Mouse (Mus musculus) limb, embryonic 14.5 days (tissue): ENCODE data around the gene Ascc3. TPM values are rescaled to one million over a fixed set of nuclear protein-coding genes. Genes with fewer than 3 reads are reported as not detected.

Experiments
- ATAC-seq: fragments of 200-750 bp; cut with Nextera tagmentation; 2 replicates; pipeline ENCODE4 v1.8.0; 2017; ENCODE audit warnings: low read depth, moderate number of reproducible peaks, moderate TSS enrichment; ENCODE audit not compliant: low FRiP score
- DNase-seq: peaks from one replicate; pipeline ENCODE4 v3.0.0-alpha.2; 2015; ENCODE audit warnings: low spot score
- H3K27ac ChIP-seq: fragments of 300-500 bp; sonication (generic); replicated peaks from 2 replicates; pipeline ENCODE4 v1.5.1; 2014; ENCODE audit warnings: low read depth, mild to moderate bottlenecking, low read length, moderate library complexity, mixed read lengths
- H3K27me3 ChIP-seq: fragments of 300-500 bp; sonication (generic); 2 replicates; pipeline ENCODE4 v1.6.1; 2014; ENCODE audit warnings: low read length, mixed read lengths; ENCODE audit not compliant: control insufficient read depth, insufficient read depth
- H3K36me3 ChIP-seq: fragments of 300-500 bp; sonication (generic); 2 replicates; pipeline ENCODE4 v1.6.1; 2014; ENCODE audit warnings: mild to moderate bottlenecking, low read length, moderate library complexity, mixed read lengths; ENCODE audit not compliant: control insufficient read depth, insufficient read depth
- H3K4me1 ChIP-seq: fragments of 300-500 bp; sonication (generic); 2 replicates; pipeline ENCODE4 v1.6.1; 2014; ENCODE audit warnings: antibody characterized with exemption, low read length, mixed read lengths; ENCODE audit not compliant: control insufficient read depth, insufficient read depth
- H3K4me2 ChIP-seq: fragments of 300-500 bp; sonication (generic); replicated peaks from 2 replicates; pipeline ENCODE4 v1.6.1; 2014; ENCODE audit warnings: low read depth, mild to moderate bottlenecking, low read length, moderate library complexity; ENCODE audit not compliant: severe bottlenecking
- H3K4me3 ChIP-seq: fragments of 300-500 bp; sonication (generic); replicated peaks from 2 replicates; pipeline ENCODE4 v1.5.1; 2014; ENCODE audit warnings: low read length
- H3K9ac ChIP-seq: fragments of 300-500 bp; sonication (generic); 2 replicates; pipeline ENCODE4 v1.6.1; 2014; ENCODE audit warnings: mild to moderate bottlenecking, low read depth, low read length, moderate library complexity; ENCODE audit not compliant: severe bottlenecking
- H3K9me3 ChIP-seq: fragments of 300-500 bp; sonication (generic); 2 replicates; pipeline ENCODE4 v1.6.1; 2016; ENCODE audit warnings: low read length; ENCODE audit not compliant: control insufficient read depth
- POLR2A ChIP-seq: fragments of 200-500 bp; IDR thresholded peaks from 2 replicates; pipeline ENCODE4 v1.8.0; 2012; ENCODE audit warnings: inconsistent platforms, mild to moderate bottlenecking, moderate library complexity, borderline replicate concordance; ENCODE audit not compliant: insufficient read depth, insufficient read length; ENCODE audit errors: extremely low read depth
- WGBS: fragments of 180-500 bp; shearing (Covaris S2); extraction: QIAGEN DNeasy Blood & Tissue Kit; methylation state at CpG from one replicate; pipeline ENCODE4 v1.1.7; 2014; 5-methylcytosine and 5-hydroxymethylcytosine counted together
- polyA plus RNA-seq, 2 experiments: library from polyadenylated mRNA; depleted of rRNA in 1 of 2; stranded (reverse) in 1 of 2; unstranded in 1 of 2; fragments of >200 nt; fragmentation: Nextera tagmentation in 1 of 2; extraction: Ambion mirVana in 1 of 2; gene quantifications; 2 replicates each; pipeline versions ENCODE4 v1.2.1 to v1.2.3; 2012 to 2014

The Ascc3 gene
- polyA plus RNA-seq, 2 experiments, result 22.5 to 25.0 TPM

- Histone ChIP-seq H3K4me1 (peaks cover 6% of the 10 kb centered on the region; the same call in 1 of the 2 replicates), H3K27ac (no peak overlapping the region), H3K9ac (no peak overlapping the region), H3K27me3 (peaks cover 70% of the 10 kb centered on the region), H3K4me2 (no peak overlapping the region), H3K4me3 (no peak overlapping the region), H3K36me3 (no peaks in the 10 kb centered on the region), H3K9me3 (no peaks in the 10 kb centered on the region)
- DNase-seq (no peak), ATAC-seq (no peak)
- WGBS, result 16% methylated on average over 6 of the region's 6 CpGs
- TF ChIP-seq POLR2A, result no peak
Measured at GRCm38 (mm10) chr10:50890621-50891020, 298.2 kb downstream of the Ascc3 start.

DNA sequence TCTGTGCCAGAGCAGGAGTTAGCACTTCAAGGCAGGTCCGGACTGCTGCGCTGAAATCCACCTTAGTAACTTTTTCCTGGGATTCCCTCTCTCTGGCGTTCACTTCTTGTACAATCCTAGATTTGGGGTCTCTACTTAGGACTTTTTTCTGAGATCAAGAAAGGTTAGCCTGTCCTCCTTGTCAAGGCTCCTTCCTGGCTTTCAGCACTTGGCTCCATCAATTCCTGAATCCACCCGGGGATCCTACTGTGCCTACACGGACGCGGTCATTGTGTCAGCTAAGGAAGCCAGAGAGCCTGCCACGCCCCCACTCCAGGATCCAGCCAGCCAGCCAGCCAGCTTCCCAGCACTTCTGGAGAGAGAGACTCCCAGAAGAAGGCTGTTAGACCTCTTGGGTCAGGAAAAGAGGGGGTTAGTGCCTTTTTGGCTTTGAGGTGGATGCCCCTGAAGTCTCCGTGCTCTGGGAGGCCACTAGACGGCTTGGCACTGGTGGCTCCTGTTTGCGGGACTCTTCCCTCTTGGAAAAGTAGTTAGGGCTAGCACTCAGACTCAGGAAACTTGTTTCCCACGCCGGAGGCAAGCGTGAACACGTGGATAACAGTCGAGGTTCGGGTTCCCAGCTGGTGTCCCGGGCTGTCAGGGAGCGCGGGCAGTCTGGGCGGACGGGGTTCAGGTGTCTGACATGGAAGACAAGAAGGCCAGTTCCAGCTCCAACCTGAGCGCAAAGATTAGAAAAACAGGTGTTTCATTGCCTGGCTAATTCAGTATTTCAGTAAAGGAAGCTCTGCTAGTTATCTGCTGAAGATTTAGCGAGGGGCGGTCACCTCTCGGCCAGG lies 299.6 kb downstream of the Ascc3 start:
- Histone ChIP-seq H3K27me3 (peaks cover 84% of the 10 kb centered on the region), H3K27ac (no peak overlapping the region), H3K9me3 (no peaks in the 10 kb centered on the region), H3K4me3 (no peak overlapping the region; the same call in 1 of the 2 replicates), H3K9ac (no peak overlapping the region), H3K4me2 (no peak overlapping the region), H3K4me1 (peaks cover 6% of the 10 kb centered on the region; the same call in 1 of the 2 replicates), H3K36me3 (no peaks in the 10 kb centered on the region)
- DNase-seq (no peak), ATAC-seq (no peak)
- no peak for TF ChIP-seq POLR2A
- under 1% methylated on average over 26 of the region's 26 CpGs for WGBS

- H3K4me2 ChIP-seq, result no peak overlapping the region
- H3K27ac ChIP-seq, result no peak overlapping the region
- no peak for DNase-seq
- peaks cover 91% of the 10 kb centered on the region for H3K27me3 ChIP-seq
- no peak for ATAC-seq
- no peak overlapping the region for H3K4me3 ChIP-seq
- H3K9me3 ChIP-seq, result no peaks in the 10 kb centered on the region
- no peak for TF ChIP-seq POLR2A
- WGBS, result under 1% methylated on average over 15 of the region's 15 CpGs
- H3K9ac ChIP-seq, result no peak overlapping the region
- H3K36me3 ChIP-seq, result no peaks in the 10 kb centered on the region
- H3K4me1 ChIP-seq, result peaks cover 6% of the 10 kb centered on the region; the same call in 1 of the 2 replicates
Measured at GRCm38 (mm10) chr10:50892751-50893320, 300.4 kb downstream of the Ascc3 start.

GRCm38 (mm10) chr10:50893546-50893945 lies 301.1 kb downstream of the Ascc3 start:
- peak overlapping the region; percentile 48; the same call in 1 of the 2 replicates for H3K4me3 ChIP-seq
- no peaks in the 10 kb centered on the region for H3K9me3 ChIP-seq
- 4% methylated on average over 10 of the region's 10 CpGs for WGBS
- no peak for DNase-seq
- H3K27me3 ChIP-seq, result peaks cover 98% of the 10 kb centered on the region
- no peak for TF ChIP-seq POLR2A
- H3K27ac ChIP-seq, result no peak overlapping the region
- no peaks in the 10 kb centered on the region for H3K36me3 ChIP-seq
- H3K9ac ChIP-seq, result no peak overlapping the region
- ATAC-seq, result no peak
- H3K4me1 ChIP-seq, result peaks cover 6% of the 10 kb centered on the region; the same call in 1 of the 2 replicates
- no peak overlapping the region for H3K4me2 ChIP-seq

- H3K27me3 ChIP-seq, result peaks cover 95% of the 10 kb centered on the region
- DNase-seq, result peak; percentile 92
- H3K4me2 ChIP-seq, result peak within 1 kb of the TSS; percentile 81
- TF ChIP-seq POLR2A, result no peak
- no peak within 1 kb of the TSS for H3K27ac ChIP-seq
- no peaks in the 10 kb centered on the region for H3K36me3 ChIP-seq
- peaks cover 6% of the 10 kb centered on the region; the same call in 1 of the 2 replicates for H3K4me1 ChIP-seq
- no peaks in the 10 kb centered on the region for H3K9me3 ChIP-seq
- WGBS, result under 1% methylated on average over 52 of the region's 62 CpGs
- ATAC-seq, result peak; percentile 96
- peak within 1 kb of the TSS; percentile 48 for H3K4me3 ChIP-seq
- 0 out of 2 replicates have a peak within 1 kb of the TSS, but pooled peaks have one; percentile 34 for H3K9ac ChIP-seq
Measured at GRCm38 (mm10) chr10:50894170-50894991, 301.9 kb downstream of the Ascc3 start, which contains the start of gene Sim1. TSS of gene Sim1 (plus strand) at chr10:50894754.
